Mouse (Mus musculus) stomach, embryonic 16.5 days (tissue): ENCODE results near the gene Tmem56. TPM values are rescaled to one million over a fixed set of nuclear protein-coding genes. Genes with fewer than 3 reads are reported as not detected.
A peak's percentile ranks its signal among the peaks of the same experiment; 100 is the strongest.

ENCODE experiments used
- ATAC-seq: fragments of 200-750 bp; cut with Nextera tagmentation; 2 replicates; pipeline ENCODE4 v1.8.0; 2017; ENCODE audit warnings: moderate number of reproducible peaks, moderate TSS enrichment; ENCODE audit not compliant: insufficient read depth, low FRiP score
- H3K27ac ChIP-seq: fragments of 300-500 bp; sonication (generic); 2 replicates; pipeline ENCODE4 v1.5.1; 2014; ENCODE audit warnings: low read length
- H3K27me3 ChIP-seq: fragments of 300-500 bp; sonication (generic); 2 replicates; pipeline ENCODE4 v1.6.1; 2014; ENCODE audit warnings: low read length, control low read depth, mixed read lengths; ENCODE audit not compliant: control insufficient read depth, insufficient read depth
- H3K36me3 ChIP-seq: fragments of 300-500 bp; sonication (generic); 2 replicates; pipeline ENCODE4 v1.6.1; 2014; ENCODE audit warnings: low read length; ENCODE audit not compliant: control insufficient read depth, insufficient read depth
- H3K4me1 ChIP-seq: fragments of 300-500 bp; sonication (generic); 2 replicates; pipeline ENCODE4 v1.6.1; 2014; ENCODE audit warnings: low read length, control low read depth, mixed read lengths; ENCODE audit not compliant: control insufficient read depth, insufficient read depth
- H3K4me2 ChIP-seq: fragments of 300-500 bp; sonication (generic); 2 replicates; pipeline ENCODE4 v1.6.1; 2014; ENCODE audit warnings: low read depth, low read length, mixed read lengths
- H3K4me3 ChIP-seq: fragments of 300-500 bp; sonication (generic); replicated peaks from 2 replicates; pipeline ENCODE4 v1.5.1; 2014; ENCODE audit warnings: mild to moderate bottlenecking, low read length
- H3K9ac ChIP-seq: fragments of 300-500 bp; sonication (generic); 2 replicates; pipeline ENCODE4 v1.6.1; 2014; ENCODE audit warnings: low read length
- H3K9me3 ChIP-seq: fragments of 300-500 bp; sonication (generic); replicated peaks from 2 replicates; pipeline ENCODE4 v1.6.1; 2016; ENCODE audit warnings: low read length, control low read depth; ENCODE audit not compliant: control insufficient read depth
- WGBS: fragments of 180-500 bp; shearing (Covaris S2); extraction: QIAGEN DNeasy Blood & Tissue Kit; methylation state at CpG from one replicate; pipeline ENCODE4 v1.1.7; 2014; 5-methylcytosine and 5-hydroxymethylcytosine counted together
- polyA plus RNA-seq: library from polyadenylated mRNA; unstranded; fragments of >200 nt; fragmentation: Nextera tagmentation; extraction: Ambion mirVana; gene quantifications from 2 replicates; pipeline ENCODE4 v1.2.1, GENCODE M21; 2015

Tmem56 gene
- polyA plus RNA-seq, 1 experiment from 2014 or later, result 2.3 TPM

- Histone ChIP-seq H3K9me3 (no peaks in the 10 kb centered on the region), H3K4me2 (no peak overlapping the region), H3K4me1 (0 out of 2 replicates have a peak, but pooled peaks cover 8% of the 10 kb centered on the region), H3K4me3 (no peak overlapping the region), H3K36me3 (no peaks in the 10 kb centered on the region), H3K9ac (no peak overlapping the region), H3K27me3 (peaks cover 28% of the 10 kb centered on the region), H3K27ac (no peak overlapping the region)
- no peak for ATAC-seq
- WGBS, result 56% methylated on average over 6 of the region's 6 CpGs
Measured at GRCm38 (mm10) chr3:121264242-121264641, 18.7 kb downstream of the Tmem56 start.

DNA sequence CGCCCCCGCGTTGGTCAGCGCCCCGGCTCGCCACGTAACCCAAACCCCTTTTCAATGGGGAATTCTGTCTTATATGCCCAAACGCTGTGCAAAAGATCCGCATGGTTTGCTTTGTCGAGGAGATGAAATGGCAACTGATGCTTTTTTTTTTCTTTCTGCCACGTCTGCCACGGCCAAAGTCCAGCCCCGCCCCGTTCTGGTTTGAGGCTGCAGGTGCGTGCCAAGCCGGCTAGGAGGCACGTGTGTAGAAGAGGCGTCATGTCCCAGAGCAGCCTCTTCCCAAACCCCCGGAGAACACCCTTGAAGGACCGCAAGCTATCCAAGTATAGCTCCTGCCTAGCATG, 19.7 kb downstream of the Tmem56 start:
- Histone ChIP-seq H3K9me3 (no peaks in the 10 kb centered on the region), H3K4me3 (peak overlapping the region; percentile 62), H3K27me3 (peaks cover 28% of the 10 kb centered on the region), H3K4me2 (peak overlapping the region; percentile 98), H3K4me1 (peaks cover 12% of the 10 kb centered on the region; the same call in 1 of the 2 replicates), H3K9ac (peak overlapping the region; percentile 79), H3K27ac (peak overlapping the region; percentile 22), H3K36me3 (no peaks in the 10 kb centered on the region)
- ATAC-seq, result peak; percentile 75; the same call in 1 of the 2 replicates
- 1% methylated on average over 20 of the region's 20 CpGs for WGBS

GRCm38 (mm10) chr3:121262521-121263204, 20.2 kb downstream of the Tmem56 start:
- Histone ChIP-seq H3K4me3 (peak overlapping the region; percentile 62), H3K4me2 (peak overlapping the region; percentile 98), H3K36me3 (no peaks in the 10 kb centered on the region), H3K27ac (peak overlapping the region; percentile 22), H3K9ac (peak overlapping the region; percentile 79), H3K27me3 (peaks cover 28% of the 10 kb centered on the region), H3K4me1 (peaks cover 12% of the 10 kb centered on the region; the same call in 1 of the 2 replicates), H3K9me3 (no peaks in the 10 kb centered on the region)
- WGBS, result under 1% methylated on average over 97 of the region's 97 CpGs
- peak; percentile 93 for ATAC-seq

GRCm38 (mm10) chr3:121261939-121262520, 20.9 kb downstream of the Tmem56 start:
- Histone ChIP-seq H3K27me3 (peaks cover 28% of the 10 kb centered on the region), H3K4me3 (peak overlapping the region; percentile 62), H3K4me1 (peaks cover 12% of the 10 kb centered on the region; the same call in 1 of the 2 replicates), H3K9ac (peak overlapping the region; percentile 79), H3K36me3 (no peaks in the 10 kb centered on the region), H3K9me3 (no peaks in the 10 kb centered on the region), H3K27ac (no peak overlapping the region), H3K4me2 (peak overlapping the region; percentile 98)
- 11% methylated on average over 21 of the region's 21 CpGs for WGBS
- no peak for ATAC-seq

DNA sequence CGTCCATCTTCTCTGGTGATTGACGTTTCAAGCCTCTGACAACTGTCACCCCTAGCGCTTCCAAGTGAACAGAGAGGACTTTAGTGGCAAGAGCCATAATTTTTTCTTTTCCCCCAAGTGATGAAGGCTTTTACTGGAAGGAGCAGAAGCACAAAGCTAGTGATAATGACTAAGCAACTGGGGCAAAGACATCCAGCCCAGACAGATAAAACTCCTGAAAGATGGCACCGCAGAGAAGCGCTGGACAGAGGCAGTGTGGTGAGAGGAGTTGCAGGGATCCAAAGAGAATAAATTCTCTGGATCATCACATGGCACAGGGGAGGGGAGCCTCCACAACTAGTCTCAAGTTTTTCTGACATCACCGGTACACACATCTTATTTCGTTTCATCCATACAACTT, 21.6 kb downstream of the Tmem56 start:
- peaks cover 28% of the 10 kb centered on the region for H3K27me3 ChIP-seq
- no peak for ATAC-seq
- H3K36me3 ChIP-seq, result no peaks in the 10 kb centered on the region
- H3K4me2 ChIP-seq, result no peak overlapping the region
- peaks cover 12% of the 10 kb centered on the region; the same call in 1 of the 2 replicates for H3K4me1 ChIP-seq
- H3K4me3 ChIP-seq, result no peak overlapping the region
- H3K27ac ChIP-seq, result no peak overlapping the region
- WGBS, result 84% methylated on average over 7 of the region's 7 CpGs
- no peaks in the 10 kb centered on the region for H3K9me3 ChIP-seq
- H3K9ac ChIP-seq, result no peak overlapping the region

DNA sequence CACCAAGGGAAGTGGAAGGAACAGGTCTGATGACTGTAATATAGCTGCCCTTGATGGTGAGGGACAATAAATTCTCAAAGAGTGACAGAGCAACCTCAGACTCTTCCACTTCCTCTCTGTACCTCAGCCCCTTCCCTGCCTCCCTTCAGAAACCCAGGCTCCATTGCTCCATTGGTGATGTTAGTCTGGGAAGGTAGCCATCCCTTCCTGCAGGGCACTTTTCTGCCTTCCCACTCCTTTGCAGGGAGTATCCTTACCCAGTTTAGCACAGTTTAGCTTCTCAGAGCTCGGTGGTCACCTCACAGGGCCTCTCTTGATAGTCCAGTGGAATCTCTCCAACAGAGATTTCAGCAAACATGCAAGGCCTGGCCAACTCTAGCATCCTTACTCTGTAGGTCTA, 22.1 kb downstream of the Tmem56 start:
- WGBS, result 82% methylated on average over 1 of the region's 1 CpGs
- Histone ChIP-seq H3K27ac (no peak overlapping the region), H3K27me3 (peaks cover 28% of the 10 kb centered on the region), H3K9me3 (no peaks in the 10 kb centered on the region), H3K36me3 (no peaks in the 10 kb centered on the region), H3K4me1 (peaks cover 12% of the 10 kb centered on the region; the same call in 1 of the 2 replicates), H3K4me3 (no peak overlapping the region), H3K4me2 (no peak overlapping the region), H3K9ac (no peak overlapping the region)
- no peak for ATAC-seq

GRCm38 (mm10) chr3:121260041-121260440, 22.9 kb downstream of the Tmem56 start:
- H3K9me3 ChIP-seq, result no peaks in the 10 kb centered on the region
- H3K4me3 ChIP-seq, result no peak overlapping the region
- no peak overlapping the region for H3K4me2 ChIP-seq
- H3K27me3 ChIP-seq, result peaks cover 28% of the 10 kb centered on the region
- peaks cover 12% of the 10 kb centered on the region; the same call in 1 of the 2 replicates for H3K4me1 ChIP-seq
- no peak for ATAC-seq
- H3K36me3 ChIP-seq, result no peaks in the 10 kb centered on the region
- H3K9ac ChIP-seq, result no peak overlapping the region
- no peak overlapping the region for H3K27ac ChIP-seq
- 86% methylated on average over 7 of the region's 7 CpGs for WGBS

DNA sequence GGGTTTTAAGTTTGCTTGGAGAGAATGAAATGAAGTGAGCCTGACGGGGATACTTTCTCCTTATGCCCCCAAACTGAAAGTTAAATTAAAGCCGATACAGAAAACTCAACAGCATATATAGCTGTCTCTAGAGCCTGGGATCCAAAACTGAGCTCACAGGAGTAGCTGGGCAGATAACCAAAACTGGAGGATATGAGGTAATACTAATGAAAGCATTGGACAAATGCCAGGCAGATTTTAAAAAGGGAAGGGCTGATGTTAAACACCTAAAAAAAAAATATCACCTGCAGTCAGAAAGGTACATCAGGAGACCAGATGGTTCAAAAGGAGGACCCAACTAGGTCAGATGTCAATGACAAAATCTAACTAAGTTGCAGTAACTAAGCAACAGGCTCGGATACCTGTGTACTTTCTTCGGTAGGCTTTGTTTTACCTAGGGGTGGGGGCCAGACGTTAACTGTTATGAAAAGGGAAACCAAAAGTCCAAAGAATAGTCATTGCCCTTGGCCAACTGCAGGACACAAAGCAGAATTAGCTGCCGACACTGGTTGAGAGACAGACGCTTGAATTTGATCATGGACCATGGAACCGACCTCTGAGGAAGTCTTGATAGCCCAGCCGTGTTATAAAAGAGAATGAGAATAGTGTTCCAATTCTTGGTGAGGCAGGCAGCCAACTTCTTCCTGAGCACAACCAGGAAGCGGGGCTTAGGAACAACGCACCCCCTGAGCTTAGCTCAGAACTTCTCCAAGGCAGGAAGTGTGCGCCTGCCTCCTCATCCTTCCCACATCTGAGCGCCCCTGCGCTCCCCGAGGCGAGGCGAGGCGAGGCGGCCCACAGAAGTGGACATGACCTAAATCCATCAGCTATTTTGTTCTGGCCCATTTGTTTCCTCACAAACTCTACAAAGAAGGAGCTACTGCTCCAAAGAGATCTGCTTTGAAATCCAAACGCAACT, 24.1 kb downstream of the Tmem56 start:
- WGBS, result 67% methylated on average over 20 of the region's 20 CpGs

More for the DNA sequence above, 24.1 kb downstream of the Tmem56 start:
- Histone ChIP-seq H3K4me2 (no peak overlapping the region), H3K27me3 (peaks cover 23% of the 10 kb centered on the region), H3K4me3 (no peak overlapping the region), H3K9ac (no peak overlapping the region), H3K36me3 (no peaks in the 10 kb centered on the region), H3K27ac (no peak overlapping the region), H3K9me3 (no peaks in the 10 kb centered on the region), H3K4me1 (peaks cover 12% of the 10 kb centered on the region; the same call in 1 of the 2 replicates)
- no peak for ATAC-seq
